Mouse (Mus musculus) CD4-positive naive resting alpha-beta T cell, adult 76 days (primary cell): ENCODE results near the gene Vmn1r226. TPM values are rescaled to one million over a fixed set of nuclear protein-coding genes. Genes with fewer than 3 reads are reported as not detected.

Source experiments
- total RNA-seq: library from RNA; stranded (reverse); gene quantifications from one replicate; pipeline ENCODE4 v1.2.4, GENCODE M21; 2023

Gene Vmn1r226
- total RNA-seq, result not detected

DNA sequence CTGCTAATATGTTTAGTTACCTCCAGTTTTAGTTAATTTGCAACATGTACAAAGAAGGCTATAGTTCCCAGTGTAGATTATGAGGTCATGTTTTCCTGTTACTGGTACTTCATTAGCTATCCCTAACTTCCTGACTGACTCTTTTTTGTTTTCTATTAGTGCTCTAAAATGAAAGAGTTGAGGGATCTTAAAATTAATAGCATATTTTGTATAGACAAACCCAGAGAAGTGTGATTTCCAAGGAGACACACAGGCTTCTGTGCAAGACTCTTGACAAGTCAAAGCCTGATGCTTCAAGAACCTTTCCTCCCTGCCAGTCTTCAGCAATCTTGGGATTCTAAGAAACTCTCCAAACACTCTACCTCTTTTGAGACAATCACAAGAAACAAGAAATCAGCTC, at the start of gene Vmn1r226:
TSS of gene Vmn1r226 (plus strand) at position 301 of the 400 bp plus-strand sequence.

DNA sequence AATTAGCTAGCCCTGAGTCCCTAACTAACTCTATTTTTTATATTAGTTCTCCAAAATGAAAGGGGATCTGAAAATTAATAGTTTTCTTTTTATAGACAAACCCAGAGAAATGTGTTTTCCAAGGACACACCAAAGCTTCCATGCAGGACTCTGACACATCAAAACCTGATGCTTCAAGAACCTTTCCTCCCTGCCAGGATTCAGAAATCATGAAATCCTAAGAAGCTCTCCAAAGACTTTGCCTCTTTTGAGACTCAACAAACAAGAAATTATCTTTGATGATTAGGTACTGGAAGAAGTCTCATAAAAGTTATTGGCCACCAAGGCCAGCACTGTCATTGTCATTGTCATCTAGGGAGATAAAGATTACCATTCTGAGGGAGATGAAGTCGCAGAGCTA, 46.9 kb downstream of the Vmn1r226 start, which contains the start of gene Vmn1r227:
TSS of gene Vmn1r227 (plus strand) at position 301 of the 400 bp plus-strand sequence.

Other genes with a start within 250 kb of the Vmn1r226 start
- not detected for gene Vmn2r108, start 201.5 kb upstream of the Vmn1r226 start, total RNA-seq
- not detected for gene Vmn1r225, start 184.7 kb upstream of the Vmn1r226 start, total RNA-seq
- not detected for gene Vmn2r109, start 118.1 kb upstream of the Vmn1r226 start, total RNA-seq
- not detected for gene Vmn2r110, start 86.4 kb upstream of the Vmn1r226 start, total RNA-seq
- not detected for gene Fpr-rs3, start 58.0 kb upstream of the Vmn1r226 start, total RNA-seq
- gene Vmn1r227, start 47.0 kb downstream of the Vmn1r226 start, total RNA-seq, result not detected
- gene Vmn1r228, start 103.3 kb downstream of the Vmn1r226 start, total RNA-seq, result not detected
- gene Vmn1r229, start 128.7 kb downstream of the Vmn1r226 start, total RNA-seq, result not detected
- not detected for gene Vmn1r230, start 157.6 kb downstream of the Vmn1r226 start, total RNA-seq
- gene Vmn1r231, start 222.2 kb downstream of the Vmn1r226 start, total RNA-seq, result not detected
- gene Vmn1r232, start 236.9 kb downstream of the Vmn1r226 start, total RNA-seq, result not detected